Mouse (Mus musculus): ENCODE results near the gene Sass6.

GRCm38 (mm10) chr3:116646387-116646786 is 51.6 kb downstream of the Sass6 start:
- no peak for TF ChIP-seq CTCF (IDR thresholded peaks at IDR 0.05; ENCODE audit: low read depth, low read length)
- TF ChIP-seq POLR2A (IDR thresholded peaks at IDR 0.05; ENCODE audit: borderline replicate concordance, low read depth, low read length): no peak

Measured in bone marrow macrophage, adult 2 months (primary cell).